Mouse (Mus musculus) stomach, embryonic 16.5 days (tissue): ENCODE measurements around the gene Rnf5. TPM values are rescaled to one million over a fixed set of nuclear protein-coding genes. Genes with fewer than 3 reads are reported as not detected.

Experiments used
- ATAC-seq: fragments of 200-750 bp; cut with Nextera tagmentation; 2 replicates; pipeline ENCODE4 v1.8.0; 2017; ENCODE audit warnings: moderate number of reproducible peaks, moderate TSS enrichment; ENCODE audit not compliant: insufficient read depth, low FRiP score
- H3K27ac ChIP-seq: fragments of 300-500 bp; sonication (generic); 2 replicates; pipeline ENCODE4 v1.5.1; 2014; ENCODE audit warnings: low read length
- H3K27me3 ChIP-seq: fragments of 300-500 bp; sonication (generic); 2 replicates; pipeline ENCODE4 v1.6.1; 2014; ENCODE audit warnings: low read length, control low read depth, mixed read lengths; ENCODE audit not compliant: control insufficient read depth, insufficient read depth
- H3K36me3 ChIP-seq: fragments of 300-500 bp; sonication (generic); 2 replicates; pipeline ENCODE4 v1.6.1; 2014; ENCODE audit warnings: low read length; ENCODE audit not compliant: control insufficient read depth, insufficient read depth
- H3K4me1 ChIP-seq: fragments of 300-500 bp; sonication (generic); 2 replicates; pipeline ENCODE4 v1.6.1; 2014; ENCODE audit warnings: low read length, control low read depth, mixed read lengths; ENCODE audit not compliant: control insufficient read depth, insufficient read depth
- H3K4me2 ChIP-seq: fragments of 300-500 bp; sonication (generic); 2 replicates; pipeline ENCODE4 v1.6.1; 2014; ENCODE audit warnings: low read depth, low read length, mixed read lengths
- H3K4me3 ChIP-seq: fragments of 300-500 bp; sonication (generic); replicated peaks from 2 replicates; pipeline ENCODE4 v1.5.1; 2014; ENCODE audit warnings: mild to moderate bottlenecking, low read length
- H3K9ac ChIP-seq: fragments of 300-500 bp; sonication (generic); 2 replicates; pipeline ENCODE4 v1.6.1; 2014; ENCODE audit warnings: low read length
- H3K9me3 ChIP-seq: fragments of 300-500 bp; sonication (generic); replicated peaks from 2 replicates; pipeline ENCODE4 v1.6.1; 2016; ENCODE audit warnings: low read length, control low read depth; ENCODE audit not compliant: control insufficient read depth
- WGBS: fragments of 180-500 bp; shearing (Covaris S2); extraction: QIAGEN DNeasy Blood & Tissue Kit; methylation state at CpG from one replicate; pipeline ENCODE4 v1.1.7; 2014; 5-methylcytosine and 5-hydroxymethylcytosine counted together
- polyA plus RNA-seq: library from polyadenylated mRNA; unstranded; fragments of >200 nt; fragmentation: Nextera tagmentation; extraction: Ambion mirVana; gene quantifications from 2 replicates; pipeline ENCODE4 v1.2.1, GENCODE M21; 2015

Gene Rnf5
- polyA plus RNA-seq, 1 experiment from 2014 or later, result 141 TPM

- no peak overlapping the region for H3K4me3 ChIP-seq
Measured at GRCm38 (mm10) chr17:34645831-34646511, 42.5 kb upstream of the Rnf5 start.

DNA sequence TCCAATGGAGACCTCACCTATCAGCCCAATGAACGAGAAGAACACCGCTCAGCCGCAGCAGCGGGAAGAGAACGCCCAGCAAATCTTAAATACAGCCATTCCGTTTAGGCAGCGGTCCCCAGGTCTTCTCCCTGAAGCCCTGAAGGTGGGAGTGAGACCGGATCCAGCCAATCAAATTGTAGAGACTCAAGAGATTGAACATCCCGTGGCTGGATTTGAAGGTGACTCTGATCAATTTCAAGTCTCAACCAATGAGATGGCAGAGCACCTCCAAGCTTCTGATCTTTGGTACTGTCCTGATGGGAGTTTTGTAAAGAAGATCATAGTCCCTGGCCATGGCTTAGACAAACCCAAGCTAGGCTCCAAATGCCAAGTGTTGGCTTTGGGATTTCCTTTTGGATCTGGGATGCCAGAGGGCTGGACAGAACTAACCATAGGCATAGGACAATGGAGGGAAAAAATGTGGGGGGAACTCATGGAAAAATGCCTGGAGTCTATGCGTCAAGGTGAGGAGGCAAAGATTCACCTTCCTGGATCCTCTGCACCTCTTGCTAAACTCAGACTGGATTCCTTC lies 41.9 kb upstream of the Rnf5 start:
- no peak for ATAC-seq
- Histone ChIP-seq H3K36me3 (0 out of 2 replicates have a peak, but pooled peaks cover 4% of the 10 kb centered on the region), H3K4me2 (peak overlapping the region; percentile 60), H3K9me3 (no peaks in the 10 kb centered on the region), H3K27me3 (no peaks in the 10 kb centered on the region), H3K4me1 (peaks cover 30% of the 10 kb centered on the region), H3K27ac (peak overlapping the region; percentile 59; the same call in 1 of the 2 replicates), H3K4me3 (peak overlapping the region; percentile 59), H3K9ac (peak overlapping the region; percentile 72)
- 41% methylated on average over 10 of the region's 10 CpGs for WGBS

More at GRCm38 (mm10) chr17:34645831-34646511, 42.5 kb upstream of the Rnf5 start:
- H3K36me3 ChIP-seq, result 0 out of 2 replicates have a peak, but pooled peaks cover 10% of the 10 kb centered on the region
- no peak overlapping the region for H3K27ac ChIP-seq
- H3K9me3 ChIP-seq, result no peaks in the 10 kb centered on the region
- no peak for ATAC-seq
- H3K4me2 ChIP-seq, result no peak overlapping the region; the same call in 1 of the 2 replicates
- H3K27me3 ChIP-seq, result no peaks in the 10 kb centered on the region
- no peak overlapping the region for H3K9ac ChIP-seq
- 84% methylated on average over 30 of the region's 30 CpGs for WGBS
- H3K4me1 ChIP-seq, result peaks cover 23% of the 10 kb centered on the region

DNA sequence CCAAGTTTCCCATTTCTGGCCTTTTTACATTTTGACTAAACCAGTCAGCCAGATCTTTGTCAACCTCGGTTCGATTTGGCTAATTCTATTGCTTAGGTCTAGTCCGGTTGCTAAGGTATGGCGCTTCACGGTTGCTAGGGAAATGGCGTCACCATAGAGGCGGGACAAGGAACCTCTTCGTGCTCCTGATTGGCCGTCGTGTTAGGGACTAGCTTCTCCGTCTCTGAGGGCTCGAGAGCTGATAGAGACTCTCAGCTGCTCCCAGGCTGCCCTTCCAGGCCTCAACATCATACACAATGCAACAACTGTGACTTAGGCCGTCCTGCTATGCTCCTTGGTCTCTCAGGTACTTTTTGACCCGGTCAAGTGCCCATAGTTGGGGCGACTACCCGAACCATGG lies 41.1 kb upstream of the Rnf5 start, which contains the start of gene Fkbpl:
Fkbpl (plus strand) TSS at position 157 of the 400 bp plus-strand sequence.
- no peaks in the 10 kb centered on the region for H3K9me3 ChIP-seq
- H3K9ac ChIP-seq, result peak within 1 kb of the TSS; percentile 72
- under 1% methylated on average over 16 of the region's 16 CpGs for WGBS
- peaks cover 30% of the 10 kb centered on the region for H3K4me1 ChIP-seq
- peak; percentile 82 for ATAC-seq
- H3K4me2 ChIP-seq, result peak within 1 kb of the TSS; percentile 60
- H3K36me3 ChIP-seq, result no peaks in the 10 kb centered on the region
- peak within 1 kb of the TSS; percentile 59 for H3K4me3 ChIP-seq
- H3K27me3 ChIP-seq, result no peaks in the 10 kb centered on the region
- peak within 1 kb of the TSS; percentile 59 for H3K27ac ChIP-seq

GRCm38 (mm10) chr17:34643944-34644343 lies 40.5 kb upstream of the Rnf5 start:
- no peak overlapping the region for H3K4me2 ChIP-seq
- no peaks in the 10 kb centered on the region for H3K36me3 ChIP-seq
- no peaks in the 10 kb centered on the region for H3K9me3 ChIP-seq
- H3K27me3 ChIP-seq, result no peaks in the 10 kb centered on the region
- peak overlapping the region; percentile 43; the same call in 1 of the 2 replicates for H3K27ac ChIP-seq
- peaks cover 30% of the 10 kb centered on the region for H3K4me1 ChIP-seq
- 78% methylated on average over 10 of the region's 10 CpGs for WGBS
- H3K4me3 ChIP-seq, result no peak overlapping the region
- H3K9ac ChIP-seq, result no peak overlapping the region
- ATAC-seq, result no peak

DNA sequence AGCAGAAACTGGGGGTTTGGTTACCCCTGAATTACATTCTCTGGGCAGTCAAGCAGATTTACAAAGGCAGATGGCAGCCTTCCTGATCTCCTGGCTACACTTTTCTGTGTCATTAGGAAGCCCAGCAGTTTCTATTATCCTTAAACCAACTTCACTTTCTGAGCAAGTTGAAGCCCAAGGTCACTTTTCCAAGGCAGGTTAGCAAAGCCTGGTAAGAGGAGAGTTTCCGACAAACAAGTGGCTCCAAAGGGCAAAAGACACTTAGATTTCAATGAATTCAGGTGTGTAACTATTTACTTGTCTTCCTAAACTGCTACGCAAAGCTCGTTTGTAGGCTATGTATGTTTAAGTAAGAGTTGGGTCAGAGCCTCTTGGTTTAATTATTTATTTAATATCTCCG lies 39.9 kb upstream of the Rnf5 start:
- no peak overlapping the region for H3K9ac ChIP-seq
- no peaks in the 10 kb centered on the region for H3K36me3 ChIP-seq
- ATAC-seq, result no peak
- no peaks in the 10 kb centered on the region for H3K9me3 ChIP-seq
- no peak overlapping the region for H3K4me2 ChIP-seq
- 82% methylated on average over 4 of the region's 4 CpGs for WGBS
- H3K4me3 ChIP-seq, result no peak overlapping the region
- no peaks in the 10 kb centered on the region for H3K27me3 ChIP-seq
- no peak overlapping the region for H3K27ac ChIP-seq
- H3K4me1 ChIP-seq, result peaks cover 30% of the 10 kb centered on the region

DNA sequence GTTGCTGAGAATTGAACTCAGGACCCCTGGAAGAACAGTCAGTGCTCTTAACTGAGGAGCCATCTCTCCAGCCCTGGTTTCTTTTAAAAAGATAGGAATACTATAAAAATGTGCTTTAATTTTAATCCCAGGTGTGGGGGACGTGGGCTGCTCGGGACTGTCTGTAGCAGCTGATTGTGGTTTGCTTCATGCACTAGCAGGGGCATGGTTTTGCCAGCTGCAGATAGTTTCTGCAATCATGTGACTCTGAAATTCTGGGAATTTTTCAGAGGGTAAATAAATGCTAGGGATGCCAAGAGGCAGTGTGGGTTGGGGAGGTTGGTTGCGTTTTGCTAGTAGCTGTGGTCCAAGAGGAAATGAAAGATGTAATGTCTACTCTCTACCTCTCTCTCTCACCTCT lies 38.5 kb upstream of the Rnf5 start:
- Histone ChIP-seq H3K9me3 (no peaks in the 10 kb centered on the region), H3K27me3 (no peaks in the 10 kb centered on the region; the same call in 1 of the 2 replicates), H3K27ac (no peak overlapping the region), H3K4me2 (no peak overlapping the region), H3K4me1 (peaks cover 23% of the 10 kb centered on the region), H3K4me3 (no peak overlapping the region), H3K36me3 (no peaks in the 10 kb centered on the region), H3K9ac (no peak overlapping the region)
- WGBS, result 67% methylated on average over 3 of the region's 3 CpGs
- ATAC-seq, result no peak

- H3K9me3 ChIP-seq, result no peaks in the 10 kb centered on the region
- ATAC-seq, result peak; percentile 22; the same call in 1 of the 2 replicates
- no peak overlapping the region for H3K4me3 ChIP-seq
- H3K27ac ChIP-seq, result peak overlapping the region; percentile 82
- H3K9ac ChIP-seq, result peak overlapping the region; percentile 59
- WGBS, result 15% methylated on average over 11 of the region's 11 CpGs
- peak overlapping the region; percentile 13; the same call in 1 of the 2 replicates for H3K4me2 ChIP-seq
- no peaks in the 10 kb centered on the region for H3K36me3 ChIP-seq
- H3K27me3 ChIP-seq, result no peaks in the 10 kb centered on the region; the same call in 1 of the 2 replicates
- H3K4me1 ChIP-seq, result peaks cover 23% of the 10 kb centered on the region
Measured at GRCm38 (mm10) chr17:34640778-34641601, 37.5 kb upstream of the Rnf5 start.

GRCm38 (mm10) chr17:34639461-34640255 lies 36.2 kb upstream of the Rnf5 start:
- H3K9ac ChIP-seq, result peak overlapping the region; percentile 7; the same call in 1 of the 2 replicates
- no peaks in the 10 kb centered on the region for H3K9me3 ChIP-seq
- peak overlapping the region; percentile 35; the same call in 1 of the 2 replicates for H3K27ac ChIP-seq
- H3K4me3 ChIP-seq, result no peak overlapping the region
- no peaks in the 10 kb centered on the region for H3K36me3 ChIP-seq
- WGBS, result 69% methylated on average over 7 of the region's 7 CpGs
- peaks cover 15% of the 10 kb centered on the region; the same call in 1 of the 2 replicates for H3K4me1 ChIP-seq
- H3K27me3 ChIP-seq, result no peaks in the 10 kb centered on the region; the same call in 1 of the 2 replicates
- no peak overlapping the region for H3K4me2 ChIP-seq
- no peak for ATAC-seq
